ENCODE assay signal across 14 mouse cellular contexts in the genomic region with DNA sequence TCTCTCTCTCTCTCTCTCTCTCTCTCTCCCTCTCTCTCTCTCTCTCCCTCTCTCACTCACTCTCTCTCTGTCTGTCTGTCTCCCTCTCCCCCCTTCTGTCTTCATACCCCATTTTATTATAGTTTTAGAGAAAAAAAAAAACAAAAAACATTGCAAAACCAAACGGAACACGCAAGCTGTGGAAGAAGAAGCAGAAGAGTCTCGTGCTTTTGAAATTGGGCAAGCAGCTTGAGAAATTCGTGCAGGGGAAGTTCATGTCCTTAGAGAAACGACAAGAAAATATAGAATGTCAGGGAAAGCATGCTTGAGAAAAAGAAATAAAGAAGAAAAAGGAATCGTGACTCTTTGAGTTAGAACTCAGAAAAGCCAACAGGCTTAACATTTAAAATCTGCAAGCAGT.
"Had no signal": no experiment of that assay in that cellular context is flagged by ENCODE, and none has a peak within 500 bp of the region (broad histone marks: within the 10 kb centered on the region; RNA-seq: fewer than 3 reads in every experiment).

No protein-coding gene starts in this region.

- H3K27ac ChIP-seq: kidney, embryonic 15.5 days; limb, embryonic 13.5 days; neural tube, embryonic 15.5 days; stomach, embryonic 15.5 days had no signal

- ATAC-seq: intestine, embryonic 16.5 days had no signal

- H3K4me3 ChIP-seq: kidney, embryonic 15.5 days; limb, embryonic 13.5 days; myocyte; neural tube, embryonic 15.5 days; stomach, embryonic 15.5 days had no signal

- H3K27me3 ChIP-seq: kidney, embryonic 15.5 days; limb, embryonic 13.5 days; neural tube, embryonic 15.5 days; stomach, embryonic 15.5 days had no signal

- H3K9ac ChIP-seq: kidney, embryonic 15.5 days; limb, embryonic 13.5 days; neural tube, embryonic 15.5 days; stomach, embryonic 15.5 days had no signal

- H3K9me3 ChIP-seq: kidney, embryonic 15.5 days; neural tube, embryonic 15.5 days; stomach, embryonic 15.5 days had no signal

- DNase-seq: kidney, adult 2 months; kidney, postnatal 14 days; left cerebral cortex, postnatal 4 days; lung, postnatal 4 days; midbrain, embryonic 14.5 days; spleen, adult 18-20 months; thymus, adult 2 months; thymus, postnatal 36 days had no signal

- H3K4me1 ChIP-seq: kidney, embryonic 15.5 days; limb, embryonic 13.5 days; neural tube, embryonic 15.5 days; stomach, embryonic 15.5 days had no signal

- H3K36me3 ChIP-seq: kidney, embryonic 15.5 days; limb, embryonic 13.5 days; neural tube, embryonic 15.5 days; stomach, embryonic 15.5 days had no signal

- H3K4me2 ChIP-seq: kidney, embryonic 15.5 days; limb, embryonic 13.5 days; neural tube, embryonic 15.5 days; stomach, embryonic 15.5 days had no signal
